Mouse (Mus musculus) adrenal gland, postnatal 4 days (tissue): Measurements from ENCODE around the gene Rps15. TPM values are rescaled to one million over a fixed set of nuclear protein-coding genes. Genes with fewer than 3 reads are reported as not detected.

Source experiments
- DNase-seq, 2 experiments: peaks; one replicate each; pipeline ENCODE4 v3.0.0; 2021 to 2022; ENCODE audit warnings: low spot score in 2 of 2, mixed read lengths in 2 of 2
- total RNA-seq, 2 experiments: library from RNA; stranded (reverse); gene quantifications; 2 replicates each; pipeline ENCODE4 v1.2.3; 2021

Rps15 gene
- total RNA-seq, 2 experiments from 2014 or later, result 1,413 to 1,504 TPM

DNA sequence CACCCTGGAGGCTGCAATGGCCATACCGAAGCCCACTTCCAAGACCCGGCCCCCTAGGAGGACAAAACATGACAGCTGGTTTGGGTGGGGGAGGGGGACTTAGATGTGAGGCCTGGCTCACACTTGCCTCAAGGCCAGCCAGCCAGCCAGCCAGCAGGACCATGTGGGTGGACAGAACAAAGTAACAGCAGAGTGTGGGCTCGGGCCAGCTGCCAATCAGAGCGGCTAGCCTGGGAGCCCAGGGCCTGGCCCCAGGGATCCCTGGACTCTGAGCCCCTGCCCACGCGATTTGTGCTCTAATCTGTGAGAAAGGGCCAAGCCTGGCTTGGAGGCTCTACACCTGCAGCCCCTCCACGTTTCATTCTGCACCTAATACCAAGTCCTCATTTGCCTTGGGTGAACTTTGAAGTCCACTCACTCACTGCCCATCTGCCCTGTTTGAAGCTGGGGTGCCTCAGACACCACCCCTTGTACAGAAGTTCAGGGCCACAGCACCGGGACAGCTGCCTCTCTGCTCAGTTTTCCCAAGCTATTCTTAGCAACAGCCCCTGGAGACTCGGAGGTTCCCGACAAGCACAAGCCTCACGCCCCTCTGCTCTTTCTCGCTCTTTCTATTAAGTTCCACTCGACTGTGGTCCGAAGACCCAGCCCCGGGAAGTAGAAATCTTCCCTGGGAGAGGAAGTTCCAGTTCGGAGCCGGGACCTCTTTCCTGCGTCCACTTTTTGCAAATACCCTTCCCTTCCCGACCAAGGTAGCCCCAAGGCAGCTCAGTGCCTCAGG, 32.2 kb upstream of the Rps15 start:
- peak; percentile 36 to 56 for DNase-seq

DNA sequence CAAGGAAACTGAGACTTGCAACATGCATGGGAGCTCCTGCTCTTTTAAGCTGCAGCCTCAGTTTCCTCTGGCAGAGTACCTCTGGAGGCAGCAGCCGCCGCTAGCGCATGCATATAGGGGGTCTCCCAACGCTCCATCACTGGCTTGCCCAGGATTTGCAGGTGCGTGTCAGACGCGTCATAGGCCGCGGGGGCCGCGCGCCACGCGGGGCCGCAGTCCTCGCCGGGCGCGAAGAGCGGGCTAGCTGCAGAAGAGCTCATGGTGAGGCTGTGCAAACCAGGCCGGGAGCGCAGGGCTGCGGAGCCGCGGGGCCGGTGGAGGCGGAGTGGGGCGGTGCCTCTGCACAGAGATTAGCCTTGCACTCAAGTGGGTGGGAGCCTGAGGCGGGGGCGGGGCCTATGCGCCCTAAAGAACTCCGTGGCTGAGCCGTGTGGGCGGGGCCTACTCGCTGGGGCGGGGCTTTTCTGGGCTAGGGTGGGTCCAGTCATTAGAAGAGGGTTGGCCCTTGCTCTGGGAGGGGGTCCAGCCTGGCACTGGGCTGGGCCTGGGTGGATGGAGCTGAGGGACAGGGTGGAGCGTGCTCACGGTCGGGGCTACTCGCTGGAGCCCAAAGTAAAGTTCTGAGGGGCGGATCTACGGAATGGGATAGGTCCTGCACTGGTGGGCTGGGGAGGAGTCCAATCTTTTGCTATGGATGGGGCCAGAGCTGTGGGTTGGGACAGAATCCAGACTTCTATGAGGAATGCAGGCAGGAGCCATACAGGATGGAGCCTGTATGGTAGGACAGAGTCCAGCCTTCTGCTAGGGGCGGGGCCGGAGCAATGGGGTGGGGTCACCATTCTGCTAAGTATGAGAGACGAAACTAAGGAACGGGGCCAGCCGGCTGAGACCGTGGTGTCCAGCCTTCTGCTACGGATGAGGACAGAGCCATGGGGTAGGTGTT, 31.3 kb upstream of the Rps15 start, which contains the start of the genes Gamt and Dazap1:
Gamt (minus strand) TSS at position 371 of the 943 bp plus-strand sequence.
Dazap1 (plus strand) TSS at position 845 of the 943 bp plus-strand sequence.
- DNase-seq, result peak; percentile 95 to 99

- DNase-seq, result peak; percentile 89 to 97
These were observed 30.7 kb upstream of the Rps15 start for GRCm38 (mm10) chr10:80261585-80261968.

- no peak for DNase-seq
These were observed 30.1 kb upstream of the Rps15 start for GRCm38 (mm10) chr10:80262169-80262568.

DNA sequence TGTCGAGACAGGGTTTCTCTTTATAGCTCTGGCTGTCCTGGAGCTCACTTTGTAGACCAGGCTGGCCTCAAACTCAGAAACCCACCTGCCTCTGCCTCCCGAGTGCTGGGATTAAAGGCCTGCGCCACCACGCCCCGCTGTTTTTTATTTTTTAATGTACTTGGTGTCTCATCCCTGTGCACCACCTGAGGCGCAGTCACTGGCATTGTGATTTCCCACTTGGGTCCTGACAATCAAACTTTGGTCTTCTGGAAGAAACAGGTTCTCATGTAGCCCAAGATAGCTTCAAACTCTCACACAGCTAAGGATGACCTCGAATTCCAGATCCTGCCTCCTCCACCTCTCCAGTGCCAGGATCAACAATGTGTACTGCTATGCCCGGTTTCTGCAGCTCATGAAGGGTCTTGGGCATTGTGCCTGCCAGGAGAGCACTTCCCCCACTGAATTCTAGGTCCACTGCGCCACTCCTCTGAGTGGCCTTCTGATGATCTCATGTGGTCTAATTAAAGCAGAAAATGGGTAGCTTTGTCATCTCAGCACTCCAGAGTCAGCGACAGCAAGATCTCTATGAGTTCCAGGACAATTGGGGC, 29.4 kb upstream of the Rps15 start:
- DNase-seq, result no peak

GRCm38 (mm10) chr10:80264341-80265148, 27.7 kb upstream of the Rps15 start:
- peak; percentile 97 to 98 for DNase-seq

DNA sequence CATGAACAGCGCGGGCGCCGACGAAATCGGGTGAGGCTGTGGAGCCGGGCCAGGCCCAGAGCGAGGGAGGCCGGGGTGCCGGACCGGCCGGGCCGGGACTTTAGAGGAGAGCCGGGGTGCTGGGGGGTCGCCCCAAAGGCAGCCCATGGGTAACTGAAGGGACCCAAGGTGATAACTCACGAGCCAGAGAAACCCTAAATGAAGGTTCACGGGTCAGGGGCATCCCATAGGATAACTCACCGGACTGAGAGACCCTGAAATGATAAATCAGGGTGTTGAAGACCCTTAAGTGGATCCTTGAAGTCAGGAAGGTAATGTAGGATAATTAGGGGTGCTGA, 27.1 kb upstream of the Rps15 start:
- no peak for DNase-seq

GRCm38 (mm10) chr10:80270099-80270498, 22.2 kb upstream of the Rps15 start:
- no peak for DNase-seq

DNA sequence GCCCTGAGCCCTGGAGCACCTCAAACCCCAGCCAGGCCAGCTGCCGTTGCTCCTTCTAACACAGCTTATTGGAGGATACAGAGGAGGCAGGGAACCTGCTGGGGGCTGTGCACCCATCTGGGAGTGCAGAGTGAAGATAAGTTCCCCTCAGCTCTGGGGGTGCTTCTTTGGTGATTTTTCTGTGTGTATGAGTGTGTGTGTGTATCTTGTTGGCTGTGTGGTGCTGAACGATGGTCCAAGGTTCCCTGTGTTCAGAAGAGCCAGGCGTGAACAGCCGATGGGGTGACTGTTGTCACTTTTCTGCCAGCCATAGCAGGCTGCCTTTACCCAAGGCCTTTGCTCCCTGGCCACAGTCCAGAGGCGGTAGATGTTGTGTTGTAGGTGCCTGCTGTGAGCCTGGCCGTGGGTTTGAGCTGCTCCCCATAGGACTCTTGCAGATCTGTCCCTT, 21.5 kb upstream of the Rps15 start:
- peak in 1 of 2 experiments; percentile 54 for DNase-seq

DNA sequence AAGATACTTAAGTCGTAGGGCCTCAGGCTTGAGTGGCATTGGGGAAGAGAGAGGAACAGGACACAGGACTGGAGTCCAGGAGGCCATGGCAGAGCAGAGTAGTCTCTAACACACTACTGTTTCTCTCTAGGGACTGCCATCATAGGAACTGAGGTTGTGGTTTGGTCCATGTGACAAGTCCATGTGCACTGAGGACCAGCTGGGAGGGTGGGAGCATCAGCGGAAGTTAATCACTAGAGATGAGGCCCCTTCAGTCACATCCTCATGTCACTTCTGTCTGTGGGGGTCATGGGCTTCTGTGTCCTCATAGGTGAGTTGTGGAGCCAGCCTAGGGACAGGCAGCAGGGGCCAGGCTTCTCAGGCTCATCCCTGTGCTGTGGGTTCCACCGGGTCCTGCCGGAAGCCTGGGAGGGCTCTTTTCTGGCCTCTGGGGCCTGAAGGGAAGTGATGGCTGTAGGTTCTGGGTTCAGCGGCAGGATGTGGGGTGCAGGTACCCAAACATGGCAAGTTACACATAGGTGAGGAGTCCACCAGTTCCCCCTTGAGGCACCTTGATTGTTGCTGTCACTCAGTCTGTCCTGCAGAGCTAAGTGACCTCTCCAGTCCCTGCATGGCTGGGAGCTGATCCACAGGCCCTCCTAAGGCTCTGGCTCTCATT, 20.9 kb upstream of the Rps15 start:
- DNase-seq, result no peak

GRCm38 (mm10) chr10:80271870-80272585, 20.2 kb upstream of the Rps15 start:
- no peak for DNase-seq

DNA sequence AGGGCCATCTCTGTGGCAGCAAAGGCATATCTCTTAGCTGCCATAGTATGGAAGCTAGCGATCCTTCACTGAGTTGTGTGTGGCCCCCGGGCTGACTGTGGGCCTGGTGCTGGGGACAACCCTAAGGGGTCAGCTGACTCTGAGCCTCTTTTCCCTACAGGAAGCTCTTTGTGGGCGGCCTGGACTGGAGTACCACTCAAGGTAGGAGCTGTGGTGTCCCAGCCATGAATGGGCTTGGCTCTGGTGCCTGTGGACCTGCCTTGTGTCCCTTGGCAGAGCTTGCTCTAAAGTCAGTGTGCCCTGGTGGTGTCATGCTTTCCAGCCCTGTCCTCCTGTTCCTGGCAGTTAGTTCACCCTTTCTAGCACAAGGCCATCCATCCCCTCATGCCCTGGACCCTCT, 18.4 kb upstream of the Rps15 start:
- no peak for DNase-seq

- DNase-seq, result no peak
These were observed 16.0 kb upstream of the Rps15 start for GRCm38 (mm10) chr10:80276238-80276637.

- no peak for DNase-seq
These were observed 13.9 kb upstream of the Rps15 start for GRCm38 (mm10) chr10:80278390-80278789.

DNA sequence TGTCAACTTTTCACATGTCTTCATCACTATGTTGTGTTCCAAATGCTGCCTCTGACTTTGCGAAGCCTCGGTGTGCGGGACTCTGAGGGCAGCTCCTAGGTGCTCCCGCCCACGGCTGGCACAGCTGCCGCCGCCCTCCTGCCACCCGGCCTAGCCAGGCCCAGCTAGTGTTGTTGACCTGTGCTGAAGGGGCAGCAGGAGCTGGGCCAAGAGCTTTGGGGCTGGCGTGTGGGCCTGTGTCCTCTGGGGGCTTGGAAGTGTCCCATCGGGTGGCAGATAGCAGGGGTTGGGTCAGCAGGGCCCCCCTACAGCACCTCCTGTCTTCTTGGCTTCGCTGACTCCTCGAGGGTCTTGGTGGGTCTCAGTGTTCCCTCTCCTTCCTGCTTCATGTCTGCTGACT, 13.0 kb upstream of the Rps15 start:
- no peak for DNase-seq

- DNase-seq, result no peak
These were observed 10.9 kb upstream of the Rps15 start for GRCm38 (mm10) chr10:80281304-80281703.

DNA sequence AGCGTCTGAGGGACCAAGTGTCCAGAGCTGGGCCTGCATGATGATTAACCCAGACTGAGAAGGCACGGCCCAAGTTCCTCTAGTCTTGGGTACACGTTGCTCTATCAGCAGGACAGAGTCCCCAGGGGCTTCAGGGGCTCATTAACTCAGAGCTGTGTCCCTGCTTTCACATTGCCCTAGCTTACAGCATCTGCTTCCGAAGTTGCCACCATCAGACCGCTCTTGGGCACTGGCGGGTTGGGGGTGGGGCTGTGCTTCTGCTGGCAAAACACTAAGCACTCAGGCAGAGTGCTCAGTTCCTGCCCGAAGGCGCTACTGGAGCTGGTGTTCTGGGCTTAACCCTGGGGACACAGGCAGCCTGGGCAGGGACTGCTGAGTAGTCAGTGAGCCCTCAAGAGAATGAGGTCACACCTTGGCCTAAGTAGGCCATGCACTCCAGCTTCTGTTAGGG, 10.3 kb upstream of the Rps15 start:
- no peak for DNase-seq

DNA sequence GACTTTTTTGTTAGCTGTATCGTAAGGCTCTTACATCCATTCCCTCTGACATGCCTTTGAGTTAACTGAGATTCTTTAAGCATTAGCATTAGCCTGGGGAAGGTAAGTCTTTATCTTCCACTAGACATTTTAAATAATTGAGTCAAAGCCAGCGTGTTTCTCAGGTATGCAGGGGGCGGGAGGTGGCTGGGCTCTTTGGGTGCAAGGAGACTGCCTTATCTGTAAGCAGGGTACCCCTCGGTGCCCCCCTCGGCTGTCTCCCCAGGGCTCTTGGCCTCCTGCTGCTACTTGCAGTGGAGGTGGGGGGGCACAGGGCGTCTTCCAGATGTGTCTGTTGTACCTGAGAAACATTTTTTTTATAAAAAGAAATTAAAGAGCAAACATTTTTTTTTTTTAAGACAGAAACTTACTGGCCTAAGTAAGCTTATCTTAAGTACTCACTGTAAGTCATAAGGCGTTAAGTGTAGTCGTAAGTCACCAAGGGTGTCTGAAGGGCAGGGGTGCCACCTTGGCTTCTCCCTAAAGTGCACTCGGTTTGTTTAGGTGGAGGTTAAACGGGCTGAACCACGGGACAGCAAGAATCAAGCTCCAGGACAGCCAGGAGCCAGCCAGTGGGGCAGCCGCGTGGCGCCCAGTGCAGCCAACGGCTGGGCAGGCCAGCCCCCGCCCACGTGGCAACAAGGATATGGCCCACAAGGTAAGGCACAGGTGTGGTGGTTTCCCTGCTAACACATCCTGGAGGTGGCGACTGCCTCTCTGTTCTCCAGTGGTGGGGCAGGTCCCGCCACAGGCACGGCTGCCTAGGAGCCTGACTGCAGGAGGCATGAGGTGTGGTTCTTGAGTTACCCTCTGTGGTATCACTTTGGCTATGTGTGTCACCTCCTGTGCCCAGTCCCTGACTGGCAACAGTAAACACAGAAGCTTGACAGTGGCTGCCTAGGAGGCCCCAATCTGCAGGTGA, 9.5 kb upstream of the Rps15 start:
- DNase-seq, result no peak
